Mouse (Mus musculus): Measurements from ENCODE around the gene Slc25a19. TPM values are rescaled to one million over a fixed set of nuclear protein-coding genes. Genes with fewer than 3 reads are reported as not detected.
A peak's percentile ranks its signal among the peaks of the same experiment; 100 is the strongest.

Slc25a19 gene
- 21.5 and 24.3 TPM in 2 replicates for polyA plus RNA-seq (2014; fragmentation: Nextera tagmentation; extraction: Ambion mirVana)

DNA sequence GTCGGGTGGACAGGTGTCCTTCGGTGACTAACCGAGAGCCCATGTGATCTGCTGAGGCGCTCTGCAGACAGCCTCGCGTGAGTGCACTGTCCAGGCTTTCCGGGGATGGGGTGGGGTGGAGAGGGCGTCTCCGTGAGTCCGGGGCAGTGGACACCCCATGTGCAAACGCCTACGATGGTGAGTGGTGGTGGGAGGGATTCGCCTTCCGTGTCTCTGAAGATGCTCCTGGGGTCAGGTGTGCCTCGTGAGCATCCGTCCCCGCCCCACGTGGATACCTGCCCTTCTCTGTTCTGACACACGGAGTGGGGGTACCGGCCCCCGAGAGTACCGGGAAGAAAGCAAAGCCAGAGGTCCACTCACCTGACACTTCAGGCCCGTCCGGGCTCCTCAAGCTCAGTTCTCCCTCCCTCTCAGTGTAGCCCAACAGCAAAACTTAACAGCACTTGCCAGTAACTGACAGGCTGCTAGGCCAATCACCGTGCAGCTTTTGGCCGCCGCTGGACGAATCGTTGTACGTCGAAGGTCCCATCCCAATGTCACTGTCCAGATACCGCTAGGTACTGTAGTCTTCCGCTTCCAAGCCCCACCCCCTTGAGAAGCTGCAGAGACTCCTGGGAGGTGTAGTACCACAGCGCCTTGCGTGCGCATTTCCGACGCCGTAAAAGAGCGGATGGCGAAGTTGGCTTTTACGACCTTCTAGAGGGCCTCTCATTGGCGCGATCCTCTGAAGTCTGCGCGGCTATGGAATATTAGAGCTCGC, at the start of gene Slc25a19:
Gene Slc25a19 (minus strand): TSS at position 591 of the 760 bp plus-strand sequence.
- Histone ChIP-seq H3K4me3 (ENCODE audit: low read depth, low read length) (peak within 1 kb of the TSS; percentile 45), H3K9ac (replicated peaks; ENCODE audit: low read depth, low read length) (peak within 1 kb of the TSS; percentile 22), H3K4me2 (replicated peaks; ENCODE audit: low read depth, low read length) (peak within 1 kb of the TSS; percentile 78), H3K27me3 (ENCODE audit: control insufficient read depth, insufficient read depth, low read length) (no peaks in the 10 kb centered on the region), H3K4me1 (ENCODE audit: control insufficient read depth, insufficient read depth, low read length) (peaks cover 5% of the 10 kb centered on the region; the same call in 1 of the 2 replicates), H3K27ac (ENCODE audit: low read length) (no peak within 1 kb of the TSS), H3K36me3 (ENCODE audit: control insufficient read depth, insufficient read depth, low read length) (peaks cover 2% of the 10 kb centered on the region), H3K9me3 (ENCODE audit: control insufficient read depth, low read depth, low read length) (no peaks in the 10 kb centered on the region)
- under 1% methylated on average over 47 of the region's 47 CpGs for WGBS
- peak; percentile 99 for ATAC-seq (ENCODE audit: insufficient number of reproducible peaks, insufficient read depth, low FRiP score, low read depth)

DNA sequence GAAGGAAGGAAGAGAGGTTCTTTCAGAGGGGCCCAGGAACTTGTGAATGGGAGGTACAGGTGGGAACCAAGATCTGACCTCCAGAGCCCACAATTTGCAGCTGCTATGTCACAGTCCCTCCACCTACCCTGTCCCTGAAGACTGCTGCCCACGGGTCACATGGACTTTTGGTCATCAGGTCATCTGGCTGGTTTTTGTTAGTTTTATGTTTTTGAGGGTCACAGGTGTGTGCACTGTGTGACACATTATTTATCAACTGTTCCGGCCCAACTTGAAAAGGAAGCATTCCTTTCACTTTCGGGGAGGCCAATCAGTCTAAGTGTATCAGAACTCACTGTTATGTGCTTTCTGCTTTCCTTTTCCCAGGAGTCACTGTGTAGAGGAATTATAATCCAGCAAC, 49.4 kb upstream of the Slc25a19 start:
- no peak overlapping the region for H3K9ac ChIP-seq (replicated peaks; ENCODE audit: low read depth, low read length)
- H3K4me3 ChIP-seq (ENCODE audit: low read depth, low read length) = no peak overlapping the region
- no peak overlapping the region for H3K4me2 ChIP-seq (replicated peaks; ENCODE audit: low read depth, low read length)
- H3K27ac ChIP-seq (ENCODE audit: low read length) = no peak overlapping the region
- H3K4me1 ChIP-seq (ENCODE audit: control insufficient read depth, insufficient read depth, low read length) = no peaks in the 10 kb centered on the region
- no peaks in the 10 kb centered on the region for H3K27me3 ChIP-seq (ENCODE audit: control insufficient read depth, insufficient read depth, low read length)
- ATAC-seq (ENCODE audit: insufficient number of reproducible peaks, insufficient read depth, low FRiP score, low read depth) = no peak
- H3K36me3 ChIP-seq (ENCODE audit: control insufficient read depth, insufficient read depth, low read length) = peaks cover 3% of the 10 kb centered on the region; the same call in 1 of the 2 replicates
- no peaks in the 10 kb centered on the region; the same call in 1 of the 2 replicates for H3K9me3 ChIP-seq (ENCODE audit: control insufficient read depth, low read depth, low read length)
- 64% methylated on average over 3 of the region's 3 CpGs for WGBS

DNA sequence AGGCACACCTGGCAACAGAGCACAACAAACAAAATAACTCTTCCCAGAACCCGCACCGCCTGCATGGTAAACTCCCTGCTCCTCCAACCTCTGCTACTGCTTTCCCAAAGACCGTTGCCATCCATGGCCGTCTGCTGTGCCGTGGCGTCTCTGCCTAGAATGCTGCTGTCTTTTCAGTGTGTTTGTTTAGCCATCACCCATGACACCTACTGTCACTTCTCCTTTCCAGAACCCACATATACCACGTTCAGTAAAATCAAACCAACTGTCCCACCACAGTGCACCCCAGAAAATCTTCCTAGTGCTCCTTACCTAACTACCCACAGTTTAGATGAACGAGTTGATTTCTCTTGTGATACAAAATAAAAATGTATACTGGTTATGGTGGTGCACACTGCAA, 48.6 kb upstream of the Slc25a19 start:
- no peak overlapping the region for H3K9ac ChIP-seq (replicated peaks; ENCODE audit: low read depth, low read length)
- H3K4me1 ChIP-seq (ENCODE audit: control insufficient read depth, insufficient read depth, low read length) = no peaks in the 10 kb centered on the region
- no peak for ATAC-seq (ENCODE audit: insufficient number of reproducible peaks, insufficient read depth, low FRiP score, low read depth)
- no peaks in the 10 kb centered on the region for H3K27me3 ChIP-seq (ENCODE audit: control insufficient read depth, insufficient read depth, low read length)
- no peak overlapping the region for H3K27ac ChIP-seq (ENCODE audit: low read length)
- H3K36me3 ChIP-seq (ENCODE audit: control insufficient read depth, insufficient read depth, low read length) = no peaks in the 10 kb centered on the region
- no peaks in the 10 kb centered on the region; the same call in 1 of the 2 replicates for H3K9me3 ChIP-seq (ENCODE audit: control insufficient read depth, low read depth, low read length)
- no peak overlapping the region for H3K4me3 ChIP-seq (ENCODE audit: low read depth, low read length)
- 89% methylated on average over 8 of the region's 8 CpGs for WGBS
- H3K4me2 ChIP-seq (replicated peaks; ENCODE audit: low read depth, low read length) = no peak overlapping the region

DNA sequence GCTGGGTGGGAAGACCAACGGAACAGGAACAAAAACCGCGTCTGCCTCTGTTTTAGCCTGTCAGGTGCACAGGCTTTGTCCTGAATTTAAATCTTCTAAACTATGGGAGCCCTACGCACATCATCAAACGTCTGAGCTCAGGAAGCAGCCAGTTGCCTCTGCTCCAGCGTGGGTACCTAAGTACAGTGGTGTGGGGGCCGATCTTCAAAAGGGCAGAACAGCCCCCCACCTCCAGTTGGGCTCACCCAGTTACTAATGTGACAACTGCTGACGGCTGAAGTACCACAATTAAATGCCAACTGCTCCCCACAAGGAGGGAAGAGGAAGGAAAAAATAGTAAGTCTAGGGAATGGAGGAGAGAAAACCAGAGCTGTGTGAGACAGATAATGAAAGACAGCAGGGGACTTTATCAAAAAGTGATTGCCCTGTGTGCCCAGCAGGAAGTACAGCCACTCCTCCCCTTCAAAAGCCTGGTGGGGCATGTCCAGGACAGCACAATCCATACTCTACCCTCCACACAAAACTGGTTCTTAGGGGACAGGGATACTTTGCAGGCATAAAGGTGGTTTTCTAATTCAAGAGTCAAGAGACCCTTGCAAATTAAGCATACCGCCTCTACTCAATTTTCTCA, 46.3 kb upstream of the Slc25a19 start:
- 78% methylated on average over 9 of the region's 9 CpGs for WGBS
- no peak overlapping the region for H3K4me3 ChIP-seq (ENCODE audit: low read depth, low read length)
- no peak overlapping the region for H3K9ac ChIP-seq (replicated peaks; ENCODE audit: low read depth, low read length)
- no peaks in the 10 kb centered on the region for H3K4me1 ChIP-seq (ENCODE audit: control insufficient read depth, insufficient read depth, low read length)
- H3K9me3 ChIP-seq (ENCODE audit: control insufficient read depth, low read depth, low read length) = no peaks in the 10 kb centered on the region; the same call in 1 of the 2 replicates
- ATAC-seq (ENCODE audit: insufficient number of reproducible peaks, insufficient read depth, low FRiP score, low read depth) = no peak
- H3K36me3 ChIP-seq (ENCODE audit: control insufficient read depth, insufficient read depth, low read length) = no peaks in the 10 kb centered on the region
- H3K4me2 ChIP-seq (replicated peaks; ENCODE audit: low read depth, low read length) = no peak overlapping the region
- H3K27me3 ChIP-seq (ENCODE audit: control insufficient read depth, insufficient read depth, low read length) = no peaks in the 10 kb centered on the region
- no peak overlapping the region for H3K27ac ChIP-seq (ENCODE audit: low read length)

GRCm38 (mm10) chr11:115673471-115674234, 45.6 kb upstream of the Slc25a19 start:
- Histone ChIP-seq H3K4me2 (replicated peaks; ENCODE audit: low read depth, low read length) (no peak overlapping the region), H3K27me3 (ENCODE audit: control insufficient read depth, insufficient read depth, low read length) (no peaks in the 10 kb centered on the region), H3K9ac (replicated peaks; ENCODE audit: low read depth, low read length) (no peak overlapping the region), H3K4me3 (ENCODE audit: low read depth, low read length) (no peak overlapping the region), H3K4me1 (ENCODE audit: control insufficient read depth, insufficient read depth, low read length) (no peaks in the 10 kb centered on the region), H3K9me3 (ENCODE audit: control insufficient read depth, low read depth, low read length) (no peaks in the 10 kb centered on the region; the same call in 1 of the 2 replicates), H3K27ac (ENCODE audit: low read length) (no peak overlapping the region), H3K36me3 (ENCODE audit: control insufficient read depth, insufficient read depth, low read length) (no peaks in the 10 kb centered on the region)
- no peak for ATAC-seq (ENCODE audit: insufficient number of reproducible peaks, insufficient read depth, low FRiP score, low read depth)
- 82% methylated on average over 9 of the region's 9 CpGs for WGBS

DNA sequence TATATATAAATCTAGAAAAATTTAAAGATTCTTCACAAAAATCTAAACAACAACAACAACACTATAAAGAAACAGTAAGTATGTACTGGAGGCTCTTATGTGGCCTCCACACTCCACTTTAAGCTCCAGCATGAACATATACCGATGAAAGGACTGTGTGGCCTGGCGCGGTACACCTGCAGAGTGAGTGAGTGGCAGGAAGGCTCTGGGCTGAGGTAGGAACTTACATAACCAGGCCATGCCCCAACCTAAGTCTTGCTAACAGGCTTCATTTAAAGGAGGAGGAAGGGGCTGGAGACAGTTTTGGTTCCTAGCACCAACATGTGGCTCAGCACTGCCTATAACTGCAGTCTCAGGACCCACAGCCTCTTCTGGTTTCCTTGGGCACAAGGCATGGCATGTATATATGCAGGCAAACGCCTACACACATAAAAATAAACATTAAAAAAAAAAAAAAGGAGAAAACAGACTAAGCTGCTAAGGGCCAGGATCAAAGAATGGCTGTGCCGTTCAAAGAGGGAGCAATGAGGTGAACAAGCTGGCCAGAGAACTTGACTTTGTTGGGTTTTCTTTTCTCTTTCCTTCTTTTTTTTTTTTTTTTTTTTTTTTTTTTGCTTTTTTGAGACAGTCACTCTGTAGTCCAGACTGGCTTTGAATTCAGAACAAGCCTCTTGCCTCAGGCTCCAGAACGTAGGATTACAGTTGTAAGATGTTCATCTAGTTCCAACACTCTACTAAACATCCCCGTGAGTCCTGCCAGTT, 44.3 kb upstream of the Slc25a19 start:
- Histone ChIP-seq H3K9ac (replicated peaks; ENCODE audit: low read depth, low read length) (no peak overlapping the region), H3K4me3 (ENCODE audit: low read depth, low read length) (no peak overlapping the region), H3K9me3 (ENCODE audit: control insufficient read depth, low read depth, low read length) (no peaks in the 10 kb centered on the region), H3K36me3 (ENCODE audit: control insufficient read depth, insufficient read depth, low read length) (no peaks in the 10 kb centered on the region), H3K4me1 (ENCODE audit: control insufficient read depth, insufficient read depth, low read length) (no peaks in the 10 kb centered on the region), H3K27me3 (ENCODE audit: control insufficient read depth, insufficient read depth, low read length) (no peaks in the 10 kb centered on the region), H3K27ac (ENCODE audit: low read length) (no peak overlapping the region), H3K4me2 (replicated peaks; ENCODE audit: low read depth, low read length) (no peak overlapping the region)
- no peak for ATAC-seq (ENCODE audit: insufficient number of reproducible peaks, insufficient read depth, low FRiP score, low read depth)
- WGBS = 79% methylated on average over 7 of the region's 7 CpGs

- no peak overlapping the region for H3K4me2 ChIP-seq (replicated peaks; ENCODE audit: low read depth, low read length)
- no peak overlapping the region for H3K9ac ChIP-seq (replicated peaks; ENCODE audit: low read depth, low read length)
- no peaks in the 10 kb centered on the region for H3K36me3 ChIP-seq (ENCODE audit: control insufficient read depth, insufficient read depth, low read length)
- ATAC-seq (ENCODE audit: insufficient number of reproducible peaks, insufficient read depth, low FRiP score, low read depth) = no peak
- no peak overlapping the region for H3K27ac ChIP-seq (ENCODE audit: low read length)
- 41% methylated on average over 5 of the region's 5 CpGs for WGBS
- no peaks in the 10 kb centered on the region for H3K4me1 ChIP-seq (ENCODE audit: control insufficient read depth, insufficient read depth, low read length)
- no peaks in the 10 kb centered on the region for H3K27me3 ChIP-seq (ENCODE audit: control insufficient read depth, insufficient read depth, low read length)
- H3K9me3 ChIP-seq (ENCODE audit: control insufficient read depth, low read depth, low read length) = no peaks in the 10 kb centered on the region
- H3K4me3 ChIP-seq (ENCODE audit: low read depth, low read length) = no peak overlapping the region
Observed at GRCm38 (mm10) chr11:115670451-115671050, 42.5 kb upstream of the Slc25a19 start.

Data from stomach, embryonic 14.5 days (tissue).